Mouse (Mus musculus): ENCODE results near the gene Fgf12.

- TF ChIP-seq CTCF (IDR thresholded peaks at IDR 0.05; ENCODE audit: borderline replicate concordance, insufficient read depth, low read length) (no peak), POLR2A (IDR thresholded peaks at IDR 0.05; ENCODE audit: low read depth, low read length) (no peak)
Measured at GRCm38 (mm10) chr16:28411210-28411817, 341.6 kb downstream of the Fgf12 start.
